Mouse (Mus musculus) spleen, adult 12 weeks (tissue): ENCODE results near the gene Map4k3.
A peak's percentile ranks its signal among the peaks of the same experiment; 100 is the strongest.
"Not testable (repeated sequence)": the region's sequence is repeated elsewhere in the genome, so short reads cannot be mapped to it uniquely, and the experiment has no call there.

Source experiments
- DNase-seq: peaks from one replicate; pipeline ENCODE4 v3.0.0; 2022; ENCODE audit warnings: low spot score

The Map4k3 gene

GRCm38 (mm10) chr17:80728062-80728858 lies at the start of gene Map4k3:
Gene Map4k3 (minus strand): TSS chr17:80728485.
- peak; percentile 17 for DNase-seq

GRCm38 (mm10) chr17:80777581-80777980 lies 49.3 kb upstream of the Map4k3 start:
- no peak for DNase-seq

- no peak for DNase-seq
Observed at GRCm38 (mm10) chr17:80775178-80775788, 47.0 kb upstream of the Map4k3 start.

- peak; percentile 5 for DNase-seq
Observed at GRCm38 (mm10) chr17:80772545-80773453, 44.5 kb upstream of the Map4k3 start.

- no peak for DNase-seq
Observed at GRCm38 (mm10) chr17:80770065-80770464, 41.8 kb upstream of the Map4k3 start.

GRCm38 (mm10) chr17:80765204-80765603 lies 36.9 kb upstream of the Map4k3 start:
- no peak for DNase-seq

- DNase-seq, result no peak
Observed at GRCm38 (mm10) chr17:80763065-80763681, 34.9 kb upstream of the Map4k3 start.

GRCm38 (mm10) chr17:80762391-80763040 lies 34.2 kb upstream of the Map4k3 start:
- DNase-seq, result no peak

- DNase-seq, result not testable (repeated sequence)
Observed at GRCm38 (mm10) chr17:80761191-80761590, 32.9 kb upstream of the Map4k3 start.

- no peak for DNase-seq
Observed at GRCm38 (mm10) chr17:80760344-80761145, 32.3 kb upstream of the Map4k3 start.

- no peak for DNase-seq
Observed at GRCm38 (mm10) chr17:80756043-80756442, 27.8 kb upstream of the Map4k3 start.

GRCm38 (mm10) chr17:80755076-80755871 lies 27.0 kb upstream of the Map4k3 start:
- DNase-seq, result no peak

- no peak for DNase-seq
Observed at GRCm38 (mm10) chr17:80754589-80754988, 26.3 kb upstream of the Map4k3 start.

- DNase-seq, result no peak
Observed at GRCm38 (mm10) chr17:80752466-80752865, 24.2 kb upstream of the Map4k3 start.

GRCm38 (mm10) chr17:80739421-80739820 lies 11.1 kb upstream of the Map4k3 start:
- DNase-seq, result no peak

- DNase-seq, result no peak
Observed at GRCm38 (mm10) chr17:80734700-80735099, 6.4 kb upstream of the Map4k3 start.

- DNase-seq, result no peak
Observed at GRCm38 (mm10) chr17:80733121-80733800, 5.0 kb upstream of the Map4k3 start.

GRCm38 (mm10) chr17:80732256-80732655 lies 4.0 kb upstream of the Map4k3 start:
- no peak for DNase-seq

- not testable (repeated sequence) for DNase-seq
Observed at GRCm38 (mm10) chr17:80730283-80730682, 2.0 kb upstream of the Map4k3 start.
